Mouse (Mus musculus): Measurements from ENCODE around the gene Gimd1.

DNA sequence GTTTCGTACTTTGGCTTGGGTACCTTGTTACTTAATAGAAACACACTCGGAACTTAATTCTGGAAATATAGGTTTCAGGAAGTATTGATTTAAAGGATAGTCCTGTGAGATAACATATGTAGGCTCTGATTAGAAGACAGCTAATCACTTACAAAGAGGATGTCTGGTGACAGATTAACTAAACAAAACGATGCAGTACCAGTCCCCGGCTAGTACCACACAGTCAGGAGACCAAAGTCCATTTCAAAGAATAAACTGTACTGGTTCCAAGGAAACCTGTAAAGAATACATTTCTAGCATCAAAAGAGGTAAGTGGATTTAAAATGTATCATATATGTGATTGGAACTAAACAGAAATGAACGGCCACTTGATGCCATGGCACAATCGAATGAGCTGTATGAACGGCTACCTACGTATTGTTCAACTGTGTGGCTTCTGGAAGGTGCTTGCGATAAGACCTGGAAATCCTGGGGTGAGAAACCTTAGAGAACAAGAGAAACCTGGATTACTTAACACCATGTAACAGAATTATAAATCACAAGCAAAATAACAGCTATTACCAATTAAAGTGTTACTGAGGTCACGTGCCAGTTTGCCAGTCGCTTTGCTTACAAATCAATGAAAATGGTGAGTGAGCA, at the start of gene Gimd1:
- TF ChIP-seq CTCF (IDR thresholded peaks at IDR 0.05): no peak
- TF ChIP-seq EP300 (IDR thresholded peaks at IDR 0.05; ENCODE audit: insufficient read depth, low read depth, low read length): no peak
